Mouse (Mus musculus) cortical plate, adult 2 months (tissue): ENCODE measurements around the gene Dph7.

Experiments used
- CTCF ChIP-seq: fragments of 200-500 bp; IDR thresholded peaks from 2 replicates; pipeline ENCODE4 v1.5.1; 2011; ENCODE audit warnings: mild to moderate bottlenecking, control low read depth, low read length; ENCODE audit not compliant: insufficient read depth; ENCODE audit errors: extremely low read depth
- POLR2A ChIP-seq: fragments of 200-500 bp; IDR thresholded peaks from 2 replicates; pipeline ENCODE4 v1.6.1; 2011; ENCODE audit warnings: mild to moderate bottlenecking, low read length, control low read depth; ENCODE audit not compliant: insufficient read depth; ENCODE audit errors: extremely low read depth

GRCm38 (mm10) chr2:25003946-25004786 lies 42.0 kb downstream of the Dph7 start:
- TF ChIP-seq CTCF = no peak
- no peak for TF ChIP-seq POLR2A
